Mouse (Mus musculus) lung, postnatal 36 days (tissue): ENCODE results near the gene Spdye4b.
"Not testable (repeated sequence)": the region's sequence is repeated elsewhere in the genome, so short reads cannot be mapped to it uniquely, and the experiment has no call there.

Source experiments
- DNase-seq: peaks from one replicate; pipeline ENCODE4 v3.0.0; 2022; ENCODE audit warnings: mixed read lengths

Spdye4b gene

GRCm38 (mm10) chr5:143180255-143181076, at the start of gene Spdye4b, which contains the start of gene Rbak:
Spdye4b (plus strand) TSS chr5:143181017.
Rbak (minus strand) TSS chr5:143180775.
- peak; percentile 97 for DNase-seq

GRCm38 (mm10) chr5:143132935-143133514, 47.8 kb upstream of the Spdye4b start:
- no peak for DNase-seq

GRCm38 (mm10) chr5:143134216-143135010, 46.4 kb upstream of the Spdye4b start:
- DNase-seq: not testable (repeated sequence)

DNA sequence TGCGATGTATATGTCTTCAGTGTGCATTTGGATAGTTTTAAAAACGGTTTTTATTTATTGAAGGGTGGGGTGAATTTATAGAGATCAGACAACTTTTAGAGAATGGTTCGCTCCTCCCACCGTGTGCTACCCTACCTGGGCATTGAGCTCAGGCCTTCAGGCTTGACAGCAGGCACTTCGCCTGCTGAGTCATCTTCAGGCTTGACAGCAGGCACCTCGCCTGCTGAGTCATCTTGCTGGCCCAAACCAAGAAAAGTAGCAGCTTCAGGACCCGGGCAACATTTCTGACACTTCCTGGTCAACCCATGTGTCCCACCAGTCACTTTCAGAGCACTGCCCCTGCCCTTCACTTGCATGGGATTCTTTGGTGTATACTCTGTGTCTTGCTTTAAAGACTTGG, 45.8 kb upstream of the Spdye4b start:
- DNase-seq: no peak

- DNase-seq: no peak
Measured at GRCm38 (mm10) chr5:143137580-143137979, 43.2 kb upstream of the Spdye4b start.

DNA sequence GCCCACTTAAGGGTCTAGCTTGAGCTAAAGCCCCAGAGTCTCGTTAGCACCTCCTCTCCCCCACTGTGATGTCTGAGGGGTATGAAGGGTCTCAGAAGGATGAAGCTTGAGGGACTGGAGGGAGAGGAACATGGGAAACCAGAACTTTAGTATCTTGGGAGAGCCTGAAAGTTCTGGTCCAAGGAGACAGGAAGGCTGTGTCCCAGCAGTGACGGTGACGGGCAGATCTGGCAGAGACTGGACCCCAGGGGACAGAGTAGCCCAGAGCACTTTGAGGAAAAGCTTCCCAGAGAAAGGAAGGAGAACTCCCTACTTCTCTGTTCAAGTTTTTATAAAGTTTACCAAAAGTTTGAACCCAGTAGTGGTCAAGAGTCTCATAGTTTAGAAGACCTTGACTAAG, 33.3 kb upstream of the Spdye4b start, which contains the start of gene Olfr718-ps1:
TSS of gene Olfr718-ps1 (minus strand) at position 101 of the 400 bp plus-strand sequence.
- no peak for DNase-seq

DNA sequence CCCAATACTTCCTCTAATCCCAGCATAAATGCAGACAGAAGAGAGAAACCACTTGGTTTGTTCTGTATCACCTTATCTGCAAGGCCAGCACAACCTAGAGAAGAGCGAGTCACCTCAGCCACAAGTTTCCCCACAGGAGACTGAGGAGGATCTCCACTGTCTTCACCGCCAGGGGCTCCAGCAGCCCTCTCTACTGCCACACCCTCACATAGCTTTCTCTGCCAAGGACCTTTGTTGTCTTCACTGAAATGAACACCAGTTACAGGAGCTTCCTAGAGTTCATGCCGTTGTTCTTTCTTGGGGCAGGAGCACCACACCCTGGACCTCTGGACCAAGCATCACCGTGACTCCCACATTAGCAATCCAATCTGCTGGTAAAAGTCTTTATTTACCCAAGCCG, 32.2 kb upstream of the Spdye4b start:
- no peak for DNase-seq

- DNase-seq: no peak
Measured at GRCm38 (mm10) chr5:143149536-143149935, 31.3 kb upstream of the Spdye4b start.

GRCm38 (mm10) chr5:143150044-143150443, 30.8 kb upstream of the Spdye4b start:
- no peak for DNase-seq

GRCm38 (mm10) chr5:143153756-143154155, 27.1 kb upstream of the Spdye4b start:
- DNase-seq: no peak

GRCm38 (mm10) chr5:143155534-143155933, 25.3 kb upstream of the Spdye4b start:
- no peak for DNase-seq

GRCm38 (mm10) chr5:143165508-143166070, 15.2 kb upstream of the Spdye4b start:
- peak; percentile 84 for DNase-seq

DNA sequence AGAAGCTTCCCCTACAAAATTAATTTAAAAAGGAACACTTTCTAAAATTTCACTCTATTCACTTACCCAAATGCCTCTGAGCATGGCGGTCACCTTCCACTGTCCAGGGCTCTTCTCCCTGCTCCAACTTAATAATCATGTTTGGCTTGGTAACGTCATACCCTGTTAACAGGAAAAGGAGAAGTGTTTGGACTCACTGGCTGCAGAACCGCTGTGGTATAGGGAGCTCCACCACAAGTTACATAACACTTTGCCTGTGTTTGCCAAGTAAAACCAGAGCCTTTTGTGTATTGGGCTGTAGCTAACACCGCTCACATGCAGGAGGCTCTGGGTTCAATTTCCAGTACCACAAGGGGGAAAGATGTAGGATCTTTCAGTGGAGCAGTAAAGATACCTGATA, 4.8 kb upstream of the Spdye4b start:
- peak; percentile 21 for DNase-seq

GRCm38 (mm10) chr5:143177541-143178200, 3.1 kb upstream of the Spdye4b start:
- DNase-seq: no peak

- DNase-seq: no peak
Measured at GRCm38 (mm10) chr5:143179179-143179578, 1.6 kb upstream of the Spdye4b start.

DNA sequence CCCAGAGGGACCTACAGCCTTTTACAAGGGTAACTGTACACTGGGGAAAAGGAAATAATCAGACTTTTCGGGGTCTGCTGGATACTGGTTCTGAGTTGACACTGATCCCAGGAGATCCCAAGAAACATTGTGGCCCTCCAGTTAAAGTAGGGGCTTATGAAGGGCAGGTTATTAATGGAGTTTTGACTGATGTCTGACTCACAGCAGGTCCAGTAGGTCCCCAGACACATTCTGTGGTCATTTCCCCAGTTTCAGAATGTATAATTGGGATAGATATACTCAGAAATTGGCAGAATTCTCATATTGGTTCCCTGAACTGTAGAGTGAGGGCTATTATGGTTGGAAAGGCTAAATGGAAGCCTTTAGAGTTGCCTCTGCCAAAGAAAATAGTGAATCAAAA, 7.2 kb downstream of the Spdye4b start:
- not testable (repeated sequence) for DNase-seq

DNA sequence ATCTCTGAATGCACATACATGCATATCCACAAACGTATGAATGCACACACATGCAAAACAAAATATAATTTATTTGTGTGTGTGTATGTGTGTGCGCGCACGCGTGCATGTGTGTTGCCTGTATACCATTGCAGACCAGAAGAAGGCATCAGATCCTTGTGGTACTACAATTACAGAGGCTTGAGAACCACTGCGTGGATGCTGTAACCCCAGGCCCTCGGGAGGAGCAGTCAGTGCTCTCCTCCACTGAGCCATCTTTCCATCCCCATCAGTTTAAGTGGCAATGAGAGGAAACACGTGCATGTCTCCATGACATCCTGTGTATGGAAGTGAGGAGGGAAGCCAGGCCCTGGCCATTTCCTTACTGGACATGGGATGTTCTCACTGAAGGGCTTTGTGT, 12.0 kb downstream of the Spdye4b start:
- no peak for DNase-seq

DNA sequence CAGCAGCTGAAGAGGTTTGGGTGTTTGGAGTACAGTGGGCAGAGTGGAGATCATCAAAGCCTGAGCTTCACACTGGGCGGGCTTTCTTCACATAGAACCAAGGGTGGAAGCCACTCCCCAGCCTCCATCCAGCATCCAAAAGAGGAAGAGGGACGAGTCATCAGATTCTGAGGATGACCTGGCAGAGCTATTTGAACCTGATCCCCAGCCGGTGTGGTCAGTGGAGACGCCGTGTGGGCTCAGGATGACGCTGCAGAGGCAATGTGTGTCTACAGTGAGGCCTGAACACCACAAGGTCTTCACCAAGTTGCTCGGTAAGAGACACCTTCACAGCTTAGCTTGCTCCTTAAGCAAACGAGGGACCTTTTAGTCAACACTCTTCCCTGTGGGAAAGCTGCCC, 13.9 kb downstream of the Spdye4b start:
- DNase-seq: not testable (repeated sequence)

DNA sequence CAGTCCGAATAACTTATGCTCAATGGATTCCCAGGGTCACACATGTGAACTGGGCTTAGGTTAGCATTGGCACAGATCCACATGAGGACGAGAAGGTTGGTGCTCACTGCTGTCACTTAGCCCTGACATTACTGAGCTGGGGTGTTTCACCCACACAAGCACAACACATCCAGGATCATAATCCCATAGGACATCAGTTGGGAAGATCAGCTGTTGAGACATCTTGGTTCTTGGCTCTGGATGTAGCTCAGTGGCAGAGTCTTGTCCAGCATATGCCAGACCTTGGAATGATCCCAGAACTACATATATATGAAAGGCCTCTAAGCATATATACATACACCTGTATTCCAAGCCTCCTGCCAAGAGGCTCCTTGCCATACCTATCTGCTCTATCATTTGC, 14.3 kb downstream of the Spdye4b start:
- no peak for DNase-seq

DNA sequence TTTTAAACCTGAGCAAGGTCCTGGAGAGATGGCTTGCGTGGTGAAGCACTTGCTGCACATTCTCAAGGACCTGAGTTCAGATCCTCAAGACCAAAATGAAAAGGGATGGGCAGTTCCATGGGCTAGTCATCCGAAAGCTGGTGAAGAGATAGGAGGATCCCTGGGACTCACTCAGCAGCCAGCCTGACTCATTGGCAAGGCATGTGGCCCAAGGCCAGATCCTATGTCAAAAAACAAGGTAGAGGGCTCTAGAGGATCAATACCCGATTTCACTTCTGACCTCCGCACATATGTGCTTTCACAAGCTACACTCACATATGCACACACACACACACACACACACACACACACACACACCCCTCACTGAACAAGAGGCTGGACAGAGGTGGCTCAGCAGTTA, 15.7 kb downstream of the Spdye4b start:
- no peak for DNase-seq

GRCm38 (mm10) chr5:143205015-143205414, 24.2 kb downstream of the Spdye4b start:
- peak; percentile 10 for DNase-seq

GRCm38 (mm10) chr5:143213832-143214231, 33.0 kb downstream of the Spdye4b start:
- no peak for DNase-seq
